ENCODE assay signal across 26 mouse cellular contexts in genomic region chr10:67137437-67137836, GRCm38 (mm10).
"Had no signal": no experiment of that assay in that cellular context is flagged by ENCODE, and none has a peak within 500 bp of the region (broad histone marks: within the 10 kb centered on the region; RNA-seq: fewer than 3 reads in every experiment).

No protein-coding gene starts in this region.

- H3K36me3 ChIP-seq: heart, embryonic 15.5 days; hindbrain, embryonic 13.5 days; hindbrain, embryonic 15.5 days; limb, embryonic 13.5 days; limb, embryonic 15.5 days; liver, embryonic 12.5 days had no signal

- DNase-seq: gastrocnemius, adult 2 months; gastrocnemius, postnatal 10 days; gastrocnemius, postnatal 25 days; heart, adult 11 months; heart, adult 2 months; heart, postnatal 14 days; heart, postnatal 36 days; kidney, adult 11 months; kidney, adult 2 months; kidney, postnatal 10 days; kidney, postnatal 25 days; kidney, postnatal 4 days; layer of hippocampus, adult 9-11 months; layer of hippocampus, postnatal 36 days; left cerebral cortex, postnatal 4 days had no signal

- ATAC-seq: hindbrain, postnatal 0 days; intestine, embryonic 16.5 days; liver, embryonic 12.5 days had no signal

- H3K27me3 ChIP-seq: heart, embryonic 13.5 days; heart, embryonic 15.5 days; hindbrain, embryonic 13.5 days; hindbrain, embryonic 15.5 days; limb, embryonic 13.5 days; limb, embryonic 15.5 days; liver, embryonic 12.5 days had no signal

- H3K27ac ChIP-seq: gastrocnemius, adult 2 months; heart, adult 2 months; heart, embryonic 13.5 days; heart, embryonic 15.5 days; hindbrain, embryonic 13.5 days; hindbrain, embryonic 15.5 days; hindbrain, postnatal 0 days; limb, embryonic 13.5 days; limb, embryonic 15.5 days; liver, embryonic 12.5 days; liver, embryonic 14.5 days had no signal

- H3K9ac ChIP-seq: heart, embryonic 13.5 days; heart, embryonic 15.5 days; hindbrain, embryonic 13.5 days; hindbrain, embryonic 15.5 days; limb, embryonic 13.5 days; limb, embryonic 15.5 days; liver, embryonic 12.5 days; liver, embryonic 14.5 days had no signal

- H3K4me3 ChIP-seq: gastrocnemius, adult 2 months; heart, adult 2 months; heart, embryonic 13.5 days; heart, embryonic 15.5 days; hindbrain, embryonic 13.5 days; hindbrain, embryonic 15.5 days; limb, embryonic 13.5 days; limb, embryonic 15.5 days; liver, embryonic 12.5 days had no signal

- H3K4me2 ChIP-seq: heart, embryonic 11.5 days; heart, embryonic 13.5 days; heart, embryonic 15.5 days; hindbrain, embryonic 13.5 days; hindbrain, embryonic 15.5 days; limb, embryonic 13.5 days; limb, embryonic 15.5 days; liver, embryonic 12.5 days had no signal

- H3K4me1 ChIP-seq: heart, embryonic 15.5 days; hindbrain, embryonic 13.5 days; hindbrain, embryonic 15.5 days; limb, embryonic 13.5 days; limb, embryonic 15.5 days had no signal

- H3K9me3 ChIP-seq: heart, embryonic 13.5 days; heart, embryonic 15.5 days; hindbrain, embryonic 13.5 days; hindbrain, embryonic 15.5 days; limb, embryonic 13.5 days; limb, embryonic 15.5 days; liver, embryonic 12.5 days had no signal
